Mouse (Mus musculus): ENCODE measurements around the gene Dhps. TPM values are rescaled to one million over a fixed set of nuclear protein-coding genes. Genes with fewer than 3 reads are reported as not detected.
A peak's percentile ranks its signal among the peaks of the same experiment; 100 is the strongest.

Dhps gene
- 69.1 and 99.2 TPM in 2 replicates for total RNA-seq (2014; fragmentation: Nextera tagmentation)
- total RNA-seq (2017): 15.0 and 17.6 TPM in 2 replicates

DNA sequence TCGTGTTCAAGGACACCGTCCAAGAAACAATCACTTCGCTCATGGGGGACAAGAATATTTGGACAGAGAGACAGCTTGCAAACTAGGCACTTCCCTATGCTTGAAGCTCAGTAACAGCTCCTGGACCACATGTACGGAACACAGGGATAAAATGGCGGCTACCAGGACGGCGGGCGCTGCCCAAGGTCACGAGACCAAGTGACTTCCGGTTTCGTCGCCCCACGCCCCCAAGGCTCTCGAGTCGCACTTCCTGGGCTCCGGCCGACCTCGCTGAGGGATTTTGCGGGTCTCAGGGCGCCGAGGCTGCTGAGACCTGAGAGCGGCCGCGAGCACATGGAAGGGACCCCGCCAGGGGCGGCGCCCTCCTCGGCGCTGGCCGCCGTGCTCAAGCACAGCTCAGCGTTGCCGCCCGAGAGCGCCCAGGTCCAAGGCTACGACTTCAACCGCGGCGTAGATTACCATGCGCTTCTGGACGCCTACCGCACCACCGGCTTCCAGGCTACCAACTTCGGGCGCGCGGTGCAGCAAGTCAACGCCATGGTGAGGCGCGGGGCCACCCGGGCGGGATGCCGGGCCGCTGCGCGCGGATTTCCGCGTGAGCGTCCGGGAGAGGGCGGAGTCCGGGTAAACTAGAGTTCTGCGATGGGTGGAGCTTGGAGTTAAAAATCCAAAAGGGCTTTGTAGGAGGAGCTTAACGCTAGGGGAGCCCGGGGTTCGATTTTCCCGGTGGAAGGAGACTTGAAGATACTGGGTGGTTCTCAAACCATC lies at the start of gene Dhps:
TSS of gene Dhps (plus strand) at position 244 of the 768 bp plus-strand sequence.
- ATAC-seq (replicated peaks; ENCODE audit: low FRiP score, low TSS enrichment, poor library complexity, severe bottlenecking): peak; percentile 69

DNA sequence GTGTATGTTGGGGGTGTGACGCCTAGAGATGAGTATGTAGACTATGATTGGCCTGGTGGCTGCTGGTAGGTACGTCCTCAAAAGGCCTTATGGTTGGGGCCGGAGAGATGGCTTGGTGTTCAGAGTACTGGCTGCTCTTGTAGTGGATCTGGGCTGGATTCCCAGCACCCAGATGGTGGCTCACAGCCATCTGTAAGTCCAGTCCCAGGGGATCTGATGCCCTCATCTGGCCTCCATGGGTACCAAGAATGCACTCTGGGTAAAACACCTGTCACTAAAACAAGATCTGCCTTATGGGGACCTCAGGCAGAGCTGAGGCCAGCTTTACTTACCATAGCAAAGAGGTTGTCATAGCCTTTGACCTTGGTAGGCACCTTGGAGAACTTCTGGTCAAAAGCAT lies 47.7 kb upstream of the Dhps start:
- no peak for ATAC-seq (replicated peaks; ENCODE audit: low FRiP score, low TSS enrichment, poor library complexity, severe bottlenecking)

DNA sequence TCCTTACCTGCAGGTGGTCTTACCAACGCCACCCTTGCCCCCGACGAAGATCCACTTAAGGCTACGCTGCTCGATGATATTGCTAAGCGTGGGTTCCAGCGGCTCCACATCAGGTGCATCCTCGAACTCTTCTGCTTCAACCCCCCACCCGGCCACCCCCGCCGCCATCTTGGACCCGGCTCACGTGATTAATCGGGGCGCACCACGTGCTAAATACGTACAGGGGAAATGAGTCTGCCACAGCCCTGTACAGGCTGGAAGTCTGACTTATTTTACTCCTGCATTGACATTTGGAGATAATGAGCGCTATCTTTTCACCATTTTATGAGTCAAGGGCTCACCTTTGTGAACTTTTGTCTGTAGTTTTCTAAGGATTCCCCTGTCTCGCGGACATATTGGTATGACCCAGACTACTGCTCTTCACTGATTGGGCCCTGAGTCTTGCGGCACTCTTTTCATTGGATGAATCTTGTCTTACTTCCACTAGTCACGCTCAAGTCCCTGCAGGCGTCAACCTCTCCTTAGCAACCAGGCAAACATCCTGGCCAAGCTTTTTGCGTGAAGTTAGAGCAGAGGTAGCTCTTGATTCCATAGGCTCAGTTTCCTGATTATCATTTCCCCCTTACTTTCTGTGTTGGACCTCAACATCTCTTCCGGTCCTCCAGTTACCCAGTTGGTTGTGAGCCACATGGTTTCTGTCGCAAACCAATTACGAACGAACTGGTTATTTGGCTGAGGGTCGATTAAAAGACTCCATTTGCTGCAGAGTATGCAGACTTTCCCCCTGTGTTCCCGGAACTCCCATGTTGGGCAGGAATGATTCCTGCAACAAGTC lies 46.2 kb upstream of the Dhps start, which contains the start of gene Asna1:
TSS of gene Asna1 (minus strand) at position 184 of the 835 bp plus-strand sequence.
- peak; percentile 88 for ATAC-seq (replicated peaks; ENCODE audit: low FRiP score, low TSS enrichment, poor library complexity, severe bottlenecking)

DNA sequence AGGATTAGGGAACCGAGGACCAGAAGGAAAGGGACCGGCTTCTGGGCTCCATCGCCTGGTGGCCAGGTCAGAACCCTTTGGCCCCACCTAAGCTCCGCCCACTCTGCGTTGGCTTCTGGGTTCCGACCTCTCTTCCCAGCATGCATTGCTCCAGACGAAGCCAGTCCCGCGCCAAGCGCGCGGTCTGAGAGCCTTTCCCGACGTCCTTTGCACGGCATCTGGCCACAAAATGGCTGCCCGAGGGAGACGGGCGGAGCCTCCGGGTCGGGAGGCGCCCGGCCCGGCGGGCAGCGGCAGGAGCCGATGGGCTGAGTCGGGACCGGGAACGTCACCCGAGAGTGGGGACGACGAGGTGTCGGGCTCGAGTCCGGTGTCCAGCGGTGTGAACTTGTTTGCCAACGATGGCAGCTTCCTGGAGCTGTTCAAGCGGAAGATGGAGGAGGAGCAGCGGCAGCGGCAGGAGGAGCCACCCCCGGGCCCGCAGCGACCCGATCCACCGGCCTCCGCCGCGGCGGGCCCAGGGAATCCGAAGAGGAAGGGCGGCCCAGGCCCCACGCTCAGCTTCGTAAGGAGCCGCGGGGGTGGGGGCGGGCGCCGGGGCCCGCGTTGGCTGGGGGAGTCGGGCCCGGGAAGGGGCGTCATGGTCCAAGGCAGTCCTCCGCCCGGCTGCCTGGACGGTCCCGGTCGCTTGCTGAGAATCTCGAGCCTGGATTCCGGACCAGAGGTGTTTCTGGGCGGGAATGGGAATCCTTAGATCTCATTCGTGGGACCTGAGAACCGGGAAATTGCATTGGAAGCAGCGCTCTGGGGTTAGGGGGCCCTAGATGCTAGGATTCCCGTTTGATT lies 44.7 kb upstream of the Dhps start, which contains the start of gene Trir:
TSS of gene Trir (plus strand) at position 154 of the 846 bp plus-strand sequence.
- ATAC-seq (replicated peaks; ENCODE audit: low FRiP score, low TSS enrichment, poor library complexity, severe bottlenecking): peak; percentile 72

DNA sequence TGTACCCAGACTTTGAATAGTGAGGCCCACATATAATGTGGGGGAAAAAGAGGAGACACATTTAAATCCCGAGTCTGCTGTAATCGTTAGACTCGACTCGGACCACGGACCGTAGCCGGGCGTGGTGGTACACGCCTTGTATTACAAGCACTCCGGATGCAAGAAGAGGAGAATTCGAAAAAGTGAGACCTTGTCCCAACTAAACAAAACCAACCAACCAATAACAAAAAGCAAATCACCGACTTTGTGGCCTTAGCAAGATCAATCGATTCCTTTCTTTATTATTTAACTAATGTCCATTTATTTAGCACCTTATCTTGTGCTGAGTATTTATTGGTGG lies 44.1 kb upstream of the Dhps start:
- no peak for ATAC-seq (replicated peaks; ENCODE audit: low FRiP score, low TSS enrichment, poor library complexity, severe bottlenecking)

DNA sequence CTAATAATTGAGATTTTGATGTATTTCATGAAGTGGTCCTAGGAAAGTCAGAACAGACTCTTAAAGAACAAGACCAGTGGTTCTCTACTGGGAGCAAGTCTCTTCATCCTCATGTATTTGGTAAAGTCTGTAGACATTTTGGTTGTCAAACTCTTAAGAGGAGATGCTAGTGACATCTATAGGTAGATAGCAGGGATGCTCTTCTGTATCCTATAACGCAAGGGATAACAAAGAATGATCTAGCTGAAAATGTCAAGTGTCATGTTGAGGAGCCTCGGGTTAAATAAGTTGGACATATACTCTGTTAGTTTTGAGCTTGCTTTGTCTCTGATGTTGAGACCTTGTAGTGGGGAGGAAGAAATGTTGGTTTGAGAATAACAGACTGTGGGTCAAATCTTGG lies 43.6 kb upstream of the Dhps start:
- no peak for ATAC-seq (replicated peaks; ENCODE audit: low FRiP score, low TSS enrichment, poor library complexity, severe bottlenecking)

DNA sequence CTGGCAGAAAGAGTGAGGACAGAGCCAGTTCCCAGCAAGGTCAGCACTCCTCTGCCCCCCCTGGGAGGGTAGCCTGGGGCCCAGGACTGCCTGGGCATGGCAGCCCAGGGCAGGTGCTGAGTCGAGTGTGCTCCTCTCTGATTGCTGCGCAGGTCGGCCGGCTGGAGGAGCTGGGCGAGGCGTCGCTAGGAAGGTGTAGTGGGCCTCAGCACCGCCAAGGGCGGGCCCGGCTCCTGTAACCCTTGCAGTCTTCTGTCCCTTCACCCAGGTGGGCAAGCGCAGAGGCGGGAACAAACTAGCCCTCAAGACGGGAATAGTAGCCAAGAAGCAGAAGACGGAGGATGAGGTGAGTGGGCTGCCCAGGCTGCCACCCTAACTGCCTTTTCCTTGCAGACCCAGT lies 42.3 kb upstream of the Dhps start:
- no peak for ATAC-seq (replicated peaks; ENCODE audit: low FRiP score, low TSS enrichment, poor library complexity, severe bottlenecking)

DNA sequence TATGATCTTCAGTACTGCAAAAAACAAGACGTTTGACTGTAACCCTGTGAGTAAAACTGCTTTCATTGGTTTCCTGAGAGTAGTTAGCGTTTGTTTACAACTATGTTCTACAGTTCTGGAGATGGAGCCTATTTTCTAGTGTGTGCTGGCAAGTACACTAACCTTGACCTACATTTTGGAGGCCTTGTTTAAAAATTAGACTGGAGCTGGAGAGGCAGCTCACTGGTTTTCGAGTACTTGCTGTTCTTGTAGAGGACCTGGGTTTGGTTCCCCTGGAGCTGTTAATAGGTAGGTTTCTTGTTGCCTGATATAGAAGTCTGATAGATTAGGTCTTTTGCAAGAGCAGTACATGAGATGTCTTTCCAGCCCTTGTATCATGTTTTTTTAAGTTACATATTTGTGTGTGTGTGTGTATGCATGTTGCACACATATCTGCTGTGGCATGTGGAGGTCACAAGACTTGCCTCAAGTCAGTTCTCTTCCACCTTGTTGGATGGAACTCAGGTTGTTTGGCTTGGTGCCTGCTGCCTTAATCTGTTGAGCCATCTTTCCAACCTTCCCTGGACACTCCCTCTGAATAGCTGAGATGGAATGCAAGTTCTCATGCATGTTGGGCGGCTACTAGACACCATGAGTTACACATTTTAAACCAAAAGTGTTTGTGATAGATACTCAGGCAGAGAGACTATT lies 38.8 kb upstream of the Dhps start:
- no peak for ATAC-seq (replicated peaks; ENCODE audit: low FRiP score, low TSS enrichment, poor library complexity, severe bottlenecking)

DNA sequence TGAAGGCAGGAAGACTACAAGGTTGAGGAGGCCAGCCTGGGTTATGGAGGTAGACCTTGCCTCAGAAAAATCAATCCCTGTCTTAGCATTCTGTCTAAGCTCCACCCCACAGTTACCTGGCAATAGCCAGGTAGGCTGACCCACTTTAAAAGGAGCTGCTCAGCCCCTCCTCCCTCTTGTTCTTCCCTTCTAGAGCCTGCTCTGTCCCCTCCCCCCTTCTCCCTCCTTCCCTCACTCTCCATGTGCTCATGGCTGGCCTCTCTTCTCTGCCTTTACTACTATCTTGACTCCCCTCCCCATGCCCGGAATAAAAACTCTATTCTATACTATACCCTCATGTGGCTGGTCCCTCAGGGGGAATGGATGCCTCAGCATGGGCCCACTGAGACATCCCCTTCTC lies 37.7 kb upstream of the Dhps start:
- ATAC-seq (replicated peaks; ENCODE audit: low FRiP score, low TSS enrichment, poor library complexity, severe bottlenecking): no peak

DNA sequence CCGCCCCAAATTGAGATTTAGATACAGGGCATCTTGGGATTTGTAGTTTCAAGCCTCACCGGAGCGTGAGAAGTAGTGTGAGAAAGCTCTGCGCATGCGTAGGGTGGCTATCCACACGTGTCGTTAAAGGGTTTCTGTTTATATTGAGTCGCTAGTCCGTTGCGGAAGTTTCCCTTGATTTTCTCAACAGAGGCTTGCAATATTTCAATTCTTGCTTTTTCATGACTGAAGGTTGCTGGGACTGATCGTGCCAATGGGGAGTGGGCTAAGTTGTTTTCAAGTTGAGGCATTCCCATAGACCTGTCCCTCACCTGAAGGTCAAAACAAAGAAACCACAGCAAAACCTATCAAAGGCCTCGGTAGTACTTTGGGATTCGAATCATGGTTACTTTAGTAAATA lies 36.8 kb upstream of the Dhps start:
- no peak for ATAC-seq (replicated peaks; ENCODE audit: low FRiP score, low TSS enrichment, poor library complexity, severe bottlenecking)

DNA sequence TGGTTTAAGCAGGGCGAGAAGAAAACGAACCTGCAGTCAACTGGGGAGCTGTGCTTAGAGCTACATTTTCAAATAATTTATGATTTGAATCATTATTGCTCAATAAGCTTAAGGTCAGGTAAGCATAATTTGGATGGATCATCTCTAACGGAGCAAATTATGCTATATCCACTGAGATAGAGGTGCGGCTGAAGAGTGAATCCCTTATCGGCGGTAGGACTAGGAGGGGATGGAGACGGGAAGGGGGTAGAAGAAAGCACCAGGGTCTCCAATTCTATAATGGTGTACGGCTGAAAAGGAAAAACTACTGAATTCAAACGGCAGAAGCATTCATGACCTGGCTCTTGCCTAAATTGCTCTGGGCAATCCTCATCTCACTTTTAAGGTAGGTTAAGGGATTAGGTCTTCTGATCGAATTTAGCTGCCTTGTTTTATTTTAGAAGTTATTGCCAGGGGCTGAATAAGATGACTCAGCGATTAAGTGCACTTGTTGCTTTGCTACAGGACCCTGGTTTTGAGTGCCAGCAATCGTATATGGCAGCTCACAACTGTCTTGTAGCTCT lies 36.3 kb upstream of the Dhps start:
- no peak for ATAC-seq (replicated peaks; ENCODE audit: low FRiP score, low TSS enrichment, poor library complexity, severe bottlenecking)

DNA sequence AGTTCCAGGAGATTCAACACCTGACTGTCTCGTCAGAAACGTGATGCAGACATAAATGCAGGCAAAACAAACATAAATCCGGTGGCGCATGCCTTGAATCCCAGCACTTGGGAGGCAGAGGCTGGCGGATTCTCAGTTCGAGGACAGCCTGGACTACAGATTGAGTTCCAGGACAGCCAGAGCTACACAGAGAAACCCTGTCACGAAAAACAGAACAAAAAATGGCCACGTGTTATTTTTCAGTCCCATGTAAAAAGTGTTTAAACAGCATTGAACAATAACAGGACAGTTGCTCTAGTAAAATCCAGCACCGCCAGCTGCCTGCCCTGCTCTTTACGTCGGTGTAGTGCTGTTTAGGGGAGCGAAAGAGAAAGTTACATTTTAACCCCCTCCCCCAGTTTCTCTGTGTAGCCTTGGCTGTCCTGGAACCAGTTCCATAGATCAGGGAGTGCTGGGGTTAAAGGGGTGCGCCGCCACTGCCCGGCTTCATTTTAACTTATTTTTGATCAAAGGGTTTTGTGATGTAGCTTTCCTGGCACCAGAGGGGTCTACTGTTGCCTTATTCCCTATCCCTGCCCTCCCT lies 35.7 kb upstream of the Dhps start:
- no peak for ATAC-seq (replicated peaks; ENCODE audit: low FRiP score, low TSS enrichment, poor library complexity, severe bottlenecking)

DNA sequence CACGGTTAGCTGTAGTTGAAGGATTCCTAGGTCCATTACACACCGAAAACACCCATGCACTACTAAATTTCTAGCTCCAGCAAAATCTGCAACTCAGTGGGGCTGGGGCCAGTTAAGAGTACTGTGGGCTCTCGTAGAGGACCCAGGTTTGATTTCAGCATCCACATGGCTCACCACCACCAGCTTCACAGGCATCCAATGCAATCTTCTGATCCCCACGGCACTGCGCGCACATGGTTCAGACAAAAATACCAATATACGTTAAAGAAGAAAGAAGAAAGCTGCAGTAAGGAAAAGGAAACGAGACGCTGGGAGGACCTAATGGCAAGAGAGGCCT lies 35.2 kb upstream of the Dhps start:
- 0 out of 2 replicates have a peak, but pooled peaks have one; percentile 2 for ATAC-seq (replicated peaks; ENCODE audit: low FRiP score, low TSS enrichment, poor library complexity, severe bottlenecking)

DNA sequence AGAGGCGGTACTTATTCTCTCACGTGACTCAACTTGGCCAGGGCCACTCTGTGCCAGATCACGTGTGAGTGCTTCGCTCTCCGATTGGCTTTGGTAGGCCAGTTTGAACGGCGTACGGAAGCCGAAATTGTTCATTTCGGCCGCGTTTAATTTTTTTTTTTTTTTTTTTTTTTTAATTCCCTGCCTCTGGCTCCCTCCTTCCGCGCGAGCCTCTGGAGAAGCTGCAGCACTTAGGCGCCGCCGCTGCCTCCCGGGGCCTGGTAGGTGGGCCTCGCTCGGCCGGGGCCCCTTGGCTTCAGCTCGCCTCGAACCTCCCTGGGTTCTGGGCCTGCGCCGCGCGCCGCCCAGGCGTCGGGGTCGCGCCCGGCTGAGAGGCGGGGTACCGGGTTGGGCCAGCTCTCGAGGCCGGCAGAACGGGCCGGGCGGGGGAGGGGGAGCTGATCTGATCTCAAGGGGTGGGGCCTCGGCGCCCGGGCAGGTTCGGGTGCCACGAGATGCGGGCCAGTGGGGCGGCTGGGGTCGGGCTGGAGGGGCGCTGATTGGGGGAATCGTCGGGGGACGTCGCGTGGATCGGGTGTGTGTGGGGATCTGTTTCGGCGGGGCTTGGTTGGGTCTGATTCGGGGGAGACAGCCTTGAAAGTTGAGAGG lies 34.7 kb upstream of the Dhps start, which contains the start of gene Tnpo2:
TSS of gene Tnpo2 (plus strand) at position 198 of the 648 bp plus-strand sequence.
- peak; percentile 85 for ATAC-seq (replicated peaks; ENCODE audit: low FRiP score, low TSS enrichment, poor library complexity, severe bottlenecking)

DNA sequence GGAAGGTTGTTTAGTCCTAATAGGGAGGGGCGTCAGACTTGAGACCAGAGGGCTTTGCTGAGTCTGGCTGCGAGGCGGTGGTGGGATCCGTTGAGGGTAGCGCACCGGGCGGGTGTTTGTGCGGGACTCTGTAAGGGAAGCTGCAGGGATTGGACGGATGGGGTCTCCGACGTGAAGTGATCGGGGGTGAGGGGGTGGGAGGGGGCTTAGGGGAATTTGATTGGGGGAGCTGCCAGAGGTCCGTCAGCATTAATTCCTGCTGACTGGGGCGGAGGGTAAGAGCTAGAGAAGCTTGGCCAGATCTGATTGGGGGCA lies 34.2 kb upstream of the Dhps start:
- peak; percentile 21; the same call in 1 of the 2 replicates for ATAC-seq (replicated peaks; ENCODE audit: low FRiP score, low TSS enrichment, poor library complexity, severe bottlenecking)

DNA sequence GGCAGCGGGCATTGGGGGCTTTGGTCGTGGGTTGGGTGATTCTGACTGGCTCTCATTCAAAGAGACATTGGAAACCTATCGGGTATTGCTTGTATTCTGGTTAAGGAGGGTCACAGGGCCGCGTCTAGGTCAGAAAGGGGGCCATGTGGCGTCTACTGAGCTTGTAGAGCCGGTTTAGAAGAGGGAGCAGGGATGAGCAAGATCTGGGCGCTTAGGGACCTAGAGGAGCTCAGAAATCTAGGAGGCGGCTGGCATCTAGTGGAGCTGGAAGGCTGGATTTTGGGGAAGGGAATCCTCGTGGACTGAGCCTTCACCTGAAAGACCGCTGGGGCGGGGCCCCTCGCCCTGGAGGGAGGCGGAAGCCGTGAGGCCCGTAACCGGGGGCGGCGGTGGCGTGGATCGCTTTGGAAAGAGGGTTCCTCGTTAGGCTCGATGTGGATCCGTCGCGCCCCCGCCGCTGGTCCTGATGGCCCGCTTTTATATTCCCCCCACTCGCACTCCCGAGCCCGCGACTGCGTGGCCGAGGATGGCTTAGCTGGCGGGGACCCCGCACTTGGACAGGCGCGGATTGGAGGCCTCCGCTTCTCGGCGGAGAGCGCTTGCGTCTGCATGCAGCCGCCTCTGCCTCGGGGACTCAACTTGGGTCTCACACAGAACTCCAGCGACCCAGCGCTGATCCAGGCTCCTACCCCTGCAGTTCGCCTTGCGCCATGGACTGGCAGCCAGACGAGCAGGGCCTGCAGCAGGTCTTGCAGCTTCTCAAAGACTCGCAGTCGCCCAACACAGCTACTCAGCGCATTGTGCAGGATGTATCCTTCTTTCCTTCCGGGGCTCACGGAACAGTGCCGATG lies 33.7 kb upstream of the Dhps start:
- ATAC-seq (replicated peaks; ENCODE audit: low FRiP score, low TSS enrichment, poor library complexity, severe bottlenecking): peak; percentile 11

DNA sequence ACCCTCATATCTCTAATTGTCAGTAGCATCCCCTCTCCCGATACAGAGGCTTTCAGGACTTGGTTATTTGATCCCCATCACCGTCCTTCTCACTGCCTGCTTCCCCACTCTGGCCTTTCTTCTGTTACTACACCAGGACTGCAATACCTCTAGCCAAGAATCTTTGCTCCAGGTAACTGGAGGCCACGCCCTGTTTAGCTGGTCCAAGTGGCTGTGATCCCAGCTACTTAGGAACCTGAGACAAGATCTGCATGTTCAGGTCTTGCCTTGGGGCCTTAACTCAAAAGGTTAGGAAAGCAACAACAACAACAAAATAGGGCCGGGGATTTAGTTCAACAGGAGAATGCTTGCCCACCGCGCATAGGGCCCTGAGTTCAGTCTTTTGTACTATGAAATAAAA lies 27.9 kb upstream of the Dhps start:
- ATAC-seq (replicated peaks; ENCODE audit: low FRiP score, low TSS enrichment, poor library complexity, severe bottlenecking): no peak
